Mouse (Mus musculus): ENCODE results near the gene Pxylp1. TPM values are rescaled to one million over a fixed set of nuclear protein-coding genes. Genes with fewer than 3 reads are reported as not detected.

The Pxylp1 gene
- total and polyA plus RNA-seq, 3 experiments, result 7.8 to 10.1 (median 8.3) TPM

GRCm38 (mm10) chr9:96787797-96788196 is 104.7 kb downstream of the Pxylp1 start:
- Histone ChIP-seq H3K9ac (ENCODE audit: insufficient read depth, low read depth) (no peak overlapping the region), H3K4me1 (ENCODE audit: control insufficient read depth in 1 of 2, insufficient read depth in 2 of 2) (peaks cover 1 to 19% of the 10 kb centered on the region in 2 experiments), H3K4me3 (replicated peaks in 1 of 3; ENCODE audit: low read depth in 2 of 3, low read length in 2 of 3, poor library complexity in 1 of 3) (no peak overlapping the region), H3K36me3 (replicated peaks in 1 of 2; ENCODE audit: control insufficient read depth in 1 of 2, insufficient read depth in 1 of 2, low read length in 1 of 2) (no peaks in the 10 kb centered on the region), H3K27me3 (replicated peaks) (no peaks in the 10 kb centered on the region), H3K27ac (ENCODE audit: insufficient read depth, low read depth) (no peak overlapping the region), H3K79me2 (replicated peaks; ENCODE audit: control insufficient read depth, extremely low read depth, insufficient read depth, poor library complexity, severe bottlenecking) (no peaks in the 10 kb centered on the region), H3K4me2 (ENCODE audit: insufficient read depth, low read depth, poor library complexity, severe bottlenecking) (no peak overlapping the region), H3K9me3 (replicated peaks; ENCODE audit: low read length) (no peaks in the 10 kb centered on the region)
- TF ChIP-seq ZC3H11A (IDR thresholded peaks at IDR 0.05; ENCODE audit: low read depth, low read length) (no peak), MAX (IDR thresholded peaks at IDR 0.05; ENCODE audit: low read length) (no peak), JUND (conservative IDR thresholded peaks at IDR 0.05; ENCODE audit: low read depth, low read length) (no peak), MAZ (IDR thresholded peaks at IDR 0.05; ENCODE audit: low read depth, low read length) (no peak), RAD21 (IDR thresholded peaks at IDR 0.05; ENCODE audit: low read depth, low read length) (no peak), UBTF (IDR thresholded peaks at IDR 0.05; ENCODE audit: low read depth, low read length) (no peak)
- dilution Hi-C loops (cut with MboI; ENCODE audit: extremely low pct_ligation_motif_present, extremely low pct_unique_long_range_greater_than_20kb, low sequenced_read_pairs), result no loop called here
- in situ Hi-C loops (cut with MboI; ENCODE audit: low pct_ligation_motif_present, low pct_unique_long_range_greater_than_20kb, low sequenced_read_pairs), result no loop called here
- no peak for DNase-seq (ENCODE audit: extremely low read depth)

- in situ Hi-C loops (cut with MboI; ENCODE audit: low pct_ligation_motif_present, low pct_unique_long_range_greater_than_20kb, low sequenced_read_pairs) (no loop called here), dilution Hi-C loops (cut with MboI; ENCODE audit: extremely low pct_ligation_motif_present, extremely low pct_unique_long_range_greater_than_20kb, low sequenced_read_pairs) (no loop called here)
- H3K9me3 ChIP-seq (replicated peaks; ENCODE audit: low read length), result no peaks in the 10 kb centered on the region
- no peaks in the 10 kb centered on the region for H3K27me3 ChIP-seq (replicated peaks)
- no peak overlapping the region for H3K9ac ChIP-seq (ENCODE audit: insufficient read depth, low read depth)
- no peaks in the 10 kb centered on the region for H3K36me3 ChIP-seq (replicated peaks in 1 of 2; ENCODE audit: control insufficient read depth in 1 of 2, insufficient read depth in 1 of 2, low read length in 1 of 2)
- H3K79me2 ChIP-seq (replicated peaks; ENCODE audit: control insufficient read depth, extremely low read depth, insufficient read depth, poor library complexity, severe bottlenecking), result no peaks in the 10 kb centered on the region
- H3K27ac ChIP-seq (ENCODE audit: insufficient read depth, low read depth), result no peak overlapping the region
- H3K4me2 ChIP-seq (ENCODE audit: insufficient read depth, low read depth, poor library complexity, severe bottlenecking), result no peak overlapping the region
- H3K4me1 ChIP-seq (ENCODE audit: control insufficient read depth in 1 of 2, insufficient read depth in 2 of 2), result peaks cover 0 to 13% of the 10 kb centered on the region in 2 experiments; a peak in 2 of 4 replicates
- no peak for DNase-seq (ENCODE audit: extremely low read depth)
- no peak overlapping the region for H3K4me3 ChIP-seq (replicated peaks in 1 of 3; ENCODE audit: low read depth in 2 of 3, low read length in 2 of 3, poor library complexity in 1 of 3)
- TF ChIP-seq USF2 (conservative IDR thresholded peaks at IDR 0.05; ENCODE audit: low read depth, low read length) (no peak), CHD2 (IDR thresholded peaks at IDR 0.05; ENCODE audit: low read length) (no peak), SMC3 (IDR thresholded peaks at IDR 0.05; ENCODE audit: low read depth, low read length) (peak; percentile 17; the same call in 1 of the 2 replicates), UBTF (IDR thresholded peaks at IDR 0.05; ENCODE audit: low read depth, low read length) (no peak), RAD21 (IDR thresholded peaks at IDR 0.05; ENCODE audit: low read depth, low read length) (peak; percentile 45; the same call in 1 of the 2 replicates)
Observed at GRCm38 (mm10) chr9:96785871-96786342, 106.6 kb downstream of the Pxylp1 start.

DNA sequence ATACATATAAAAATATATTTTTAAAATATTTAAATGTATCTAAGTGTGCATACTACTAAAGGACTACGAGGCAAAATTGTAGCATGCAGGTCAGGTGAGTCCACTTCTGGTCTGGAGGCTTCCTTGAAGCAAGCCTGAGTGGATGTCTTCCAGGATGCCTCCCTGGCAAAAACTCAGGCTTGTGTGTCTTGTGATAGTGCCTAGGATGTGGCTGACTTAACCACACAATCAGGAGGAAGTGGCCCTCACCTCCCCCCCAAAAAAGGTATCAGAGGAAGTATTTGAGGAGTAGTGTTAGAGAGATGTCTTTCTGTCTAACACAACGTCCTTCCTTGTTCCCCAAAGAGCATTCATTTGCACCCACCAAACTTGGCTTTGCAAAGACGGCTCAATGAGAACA is 107.3 kb downstream of the Pxylp1 start:
- H3K27ac ChIP-seq (ENCODE audit: insufficient read depth, low read depth), result no peak overlapping the region
- dilution Hi-C loops (cut with MboI; ENCODE audit: extremely low pct_ligation_motif_present, extremely low pct_unique_long_range_greater_than_20kb, low sequenced_read_pairs), result no loop called here
- TF ChIP-seq POLR2AphosphoS2 (IDR thresholded peaks at IDR 0.05; ENCODE audit: low read depth, low read length) (no peak), BHLHE40 (IDR thresholded peaks at IDR 0.05; ENCODE audit: low read depth, low read length) (no peak), GABPA (IDR thresholded peaks at IDR 0.05; ENCODE audit: insufficient replicate concordance, low read depth, low read length) (no peak), ETS1 (conservative IDR thresholded peaks at IDR 0.05; ENCODE audit: low read depth, low read length) (no peak), SMC3 (IDR thresholded peaks at IDR 0.05; ENCODE audit: low read depth, low read length) (no peak), ZNF384 (IDR thresholded peaks at IDR 0.05; ENCODE audit: low read depth, low read length) (no peak), EP300 (IDR thresholded peaks at IDR 0.05; ENCODE audit: low read length) (no peak), JUN (IDR thresholded peaks at IDR 0.05; ENCODE audit: insufficient read depth, low read depth, low read length) (no peak), UBTF (IDR thresholded peaks at IDR 0.05; ENCODE audit: low read depth, low read length) (no peak), MEF2A (IDR thresholded peaks at IDR 0.05; ENCODE audit: borderline replicate concordance, low read depth, low read length) (no peak), IRF4 (IDR thresholded peaks at IDR 0.05; ENCODE audit: low read depth, low read length) (no peak)
- H3K4me2 ChIP-seq (ENCODE audit: insufficient read depth, low read depth, poor library complexity, severe bottlenecking), result no peak overlapping the region
- in situ Hi-C loops (cut with MboI; ENCODE audit: low pct_ligation_motif_present, low pct_unique_long_range_greater_than_20kb, low sequenced_read_pairs), result no loop called here
- no peaks in the 10 kb centered on the region for H3K27me3 ChIP-seq (replicated peaks)
- no peaks in the 10 kb centered on the region for H3K79me2 ChIP-seq (replicated peaks; ENCODE audit: control insufficient read depth, extremely low read depth, insufficient read depth, poor library complexity, severe bottlenecking)
- H3K36me3 ChIP-seq (replicated peaks in 1 of 2; ENCODE audit: control insufficient read depth in 1 of 2, insufficient read depth in 1 of 2, low read length in 1 of 2), result no peaks in the 10 kb centered on the region
- H3K9me3 ChIP-seq (replicated peaks; ENCODE audit: low read length), result no peaks in the 10 kb centered on the region
- peaks cover 0 to 12% of the 10 kb centered on the region in 2 experiments; a peak in 1 of 4 replicates for H3K4me1 ChIP-seq (ENCODE audit: control insufficient read depth in 1 of 2, insufficient read depth in 2 of 2)
- no peak overlapping the region for H3K9ac ChIP-seq (ENCODE audit: insufficient read depth, low read depth)
- DNase-seq (ENCODE audit: extremely low read depth), result no peak
- no peak overlapping the region for H3K4me3 ChIP-seq (replicated peaks in 1 of 3; ENCODE audit: low read depth in 2 of 3, low read length in 2 of 3, poor library complexity in 1 of 3)
